Mouse (Mus musculus) forebrain, embryonic 11.5 days (tissue): ENCODE measurements around the gene Dbn1. TPM values are rescaled to one million over a fixed set of nuclear protein-coding genes. Genes with fewer than 3 reads are reported as not detected.
A peak's percentile ranks its signal among the peaks of the same experiment; 100 is the strongest.

Experiments
- ATAC-seq: fragments of 200-750 bp; cut with Nextera tagmentation; replicated peaks from 2 replicates; pipeline ENCODE4 v1.8.0; 2017; ENCODE audit warnings: moderate TSS enrichment; ENCODE audit not compliant: low FRiP score
- DNase-seq: peaks from one replicate; pipeline ENCODE4 v3.0.0-alpha.2; 2017; ENCODE audit warnings: low spot score
- H3K27ac ChIP-seq: fragments of 300-500 bp; sonication (generic); 2 replicates; pipeline ENCODE4 v1.5.1; 2014; ENCODE audit warnings: low read depth, low read length
- H3K27me3 ChIP-seq: fragments of 300-500 bp; sonication (generic); 2 replicates; pipeline ENCODE4 v1.6.1; 2014; ENCODE audit warnings: mild to moderate bottlenecking, low read length, mixed read lengths; ENCODE audit not compliant: control insufficient read depth, insufficient read depth
- H3K36me3 ChIP-seq: fragments of 300-500 bp; sonication (generic); 2 replicates; pipeline ENCODE4 v1.6.1; 2014; ENCODE audit warnings: mild to moderate bottlenecking, low read length, moderate library complexity, mixed read lengths; ENCODE audit not compliant: control insufficient read depth, insufficient read depth
- H3K4me1 ChIP-seq: fragments of 300-500 bp; sonication (generic); replicated peaks from 2 replicates; pipeline ENCODE4 v1.6.1; 2014; ENCODE audit warnings: low read length, mixed read lengths; ENCODE audit not compliant: control insufficient read depth, insufficient read depth
- H3K4me2 ChIP-seq: fragments of 300-500 bp; sonication (generic); 2 replicates; pipeline ENCODE4 v1.6.1; 2014; ENCODE audit warnings: low read depth, mild to moderate bottlenecking, low read length, moderate library complexity, mixed read lengths; ENCODE audit not compliant: severe bottlenecking
- H3K4me3 ChIP-seq: fragments of 300-500 bp; sonication (generic); 2 replicates; pipeline ENCODE4 v1.5.1; 2014; ENCODE audit warnings: low read depth, low read length
- H3K9ac ChIP-seq: fragments of 300-500 bp; sonication (generic); 2 replicates; pipeline ENCODE4 v1.6.1; 2014; ENCODE audit warnings: low read length
- H3K9me3 ChIP-seq: fragments of 300-500 bp; sonication (generic); 2 replicates; pipeline ENCODE4 v1.6.1; 2016; ENCODE audit warnings: low read length, mixed read lengths; ENCODE audit not compliant: control insufficient read depth
- WGBS: fragments of 180-500 bp; shearing (Covaris S2); extraction: QIAGEN DNeasy Blood & Tissue Kit; methylation state at CpG from one replicate; pipeline ENCODE4 v1.1.7; 2014; 5-methylcytosine and 5-hydroxymethylcytosine counted together
- polyA plus RNA-seq: library from polyadenylated mRNA; unstranded; fragments of >200 nt; fragmentation: Nextera tagmentation; extraction: Ambion mirVana; gene quantifications from 2 replicates; pipeline ENCODE4 v1.2.1, GENCODE M21; 2014

Gene Dbn1
- polyA plus RNA-seq, 1 experiment from 2014 or later, result 411 TPM

GRCm38 (mm10) chr13:55478036-55478435 is 9.9 kb downstream of the Dbn1 start:
- no peak overlapping the region for H3K27ac ChIP-seq
- no peak overlapping the region for H3K9ac ChIP-seq
- DNase-seq, result peak; percentile 78
- H3K9me3 ChIP-seq, result no peaks in the 10 kb centered on the region
- no peaks in the 10 kb centered on the region for H3K27me3 ChIP-seq
- H3K4me1 ChIP-seq, result peaks cover 29% of the 10 kb centered on the region
- 54% methylated on average over 5 of the region's 5 CpGs for WGBS
- no peak overlapping the region for H3K4me2 ChIP-seq
- H3K36me3 ChIP-seq, result peaks cover 36% of the 10 kb centered on the region
- ATAC-seq, result no peak
- H3K4me3 ChIP-seq, result no peak overlapping the region

DNA sequence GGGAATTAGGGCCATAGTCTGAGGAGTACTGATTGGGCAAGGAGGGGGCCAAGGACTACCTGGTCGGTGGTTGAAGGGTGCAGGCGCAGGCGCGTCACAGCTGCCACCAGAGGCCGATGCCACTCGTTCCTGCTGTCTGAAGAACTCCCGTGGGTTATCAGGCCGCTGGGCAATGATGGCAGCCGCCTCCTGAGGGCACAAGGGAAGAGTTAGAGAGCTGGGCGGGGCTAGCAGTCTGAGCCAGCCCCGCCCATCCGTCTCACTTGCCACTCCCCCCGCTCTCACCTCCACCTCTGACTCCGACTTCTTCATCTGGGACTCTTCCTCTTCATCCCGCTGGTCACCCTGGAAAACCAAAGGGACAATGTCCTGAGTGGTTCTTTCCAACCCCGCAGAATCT is 10.4 kb downstream of the Dbn1 start:
- no peak overlapping the region for H3K9ac ChIP-seq
- H3K4me1 ChIP-seq, result peaks cover 33% of the 10 kb centered on the region
- H3K4me2 ChIP-seq, result no peak overlapping the region
- no peaks in the 10 kb centered on the region for H3K9me3 ChIP-seq
- DNase-seq, result peak; percentile 54
- no peak for ATAC-seq
- H3K36me3 ChIP-seq, result peaks cover 35% of the 10 kb centered on the region
- no peak overlapping the region for H3K4me3 ChIP-seq
- no peak overlapping the region for H3K27ac ChIP-seq
- no peaks in the 10 kb centered on the region for H3K27me3 ChIP-seq
- 71% methylated on average over 16 of the region's 16 CpGs for WGBS

DNA sequence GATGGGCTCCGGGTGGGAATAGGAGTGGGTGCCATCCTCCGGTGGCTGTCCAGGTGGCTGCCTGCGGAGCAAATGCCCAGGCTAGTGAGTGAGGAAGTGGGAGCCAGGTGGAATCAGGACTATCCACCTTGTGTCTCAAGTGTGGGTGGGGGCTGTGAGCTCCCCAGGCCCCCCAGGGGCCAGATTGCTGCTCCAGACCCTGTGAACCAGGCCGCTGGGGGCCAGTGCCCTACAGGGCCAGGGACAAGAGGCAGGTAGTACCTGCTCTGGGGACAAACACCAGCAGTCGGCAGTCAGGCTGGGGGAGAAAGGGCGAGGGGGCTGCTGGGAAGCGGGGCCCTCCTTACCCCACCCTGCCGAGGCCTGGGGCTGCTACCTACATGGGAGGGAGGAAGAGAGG is 11.7 kb downstream of the Dbn1 start:
- H3K27me3 ChIP-seq, result no peaks in the 10 kb centered on the region
- H3K9ac ChIP-seq, result no peak overlapping the region
- no peaks in the 10 kb centered on the region for H3K9me3 ChIP-seq
- H3K4me1 ChIP-seq, result peaks cover 36% of the 10 kb centered on the region
- H3K4me2 ChIP-seq, result no peak overlapping the region
- H3K36me3 ChIP-seq, result peaks cover 26% of the 10 kb centered on the region
- DNase-seq (peak; percentile 55), ATAC-seq (no peak)
- H3K4me3 ChIP-seq, result no peak overlapping the region
- WGBS, result 95% methylated on average over 8 of the region's 8 CpGs
- no peak overlapping the region for H3K27ac ChIP-seq

- no peak overlapping the region for H3K9ac ChIP-seq
- no peaks in the 10 kb centered on the region for H3K27me3 ChIP-seq
- no peak for ATAC-seq
- H3K27ac ChIP-seq, result no peak overlapping the region
- peaks cover 41% of the 10 kb centered on the region for H3K4me1 ChIP-seq
- no peak overlapping the region for H3K4me2 ChIP-seq
- H3K4me3 ChIP-seq, result no peak overlapping the region
- 88% methylated on average over 5 of the region's 5 CpGs for WGBS
- DNase-seq, result no peak
- peaks cover 22% of the 10 kb centered on the region for H3K36me3 ChIP-seq
- H3K9me3 ChIP-seq, result no peaks in the 10 kb centered on the region
These were observed 12.2 kb downstream of the Dbn1 start for GRCm38 (mm10) chr13:55475750-55476149.

- no peak overlapping the region for H3K9ac ChIP-seq
- peak; percentile 34 for ATAC-seq
- peaks cover 11% of the 10 kb centered on the region for H3K36me3 ChIP-seq
These were observed 13.3 kb downstream of the Dbn1 start for GRCm38 (mm10) chr13:55474621-55475069.

GRCm38 (mm10) chr13:55473961-55474360 is 13.9 kb downstream of the Dbn1 start:
- Histone ChIP-seq H3K4me1 (peaks cover 53% of the 10 kb centered on the region), H3K4me2 (0 out of 2 replicates have a peak overlapping the region, but pooled peaks have one; percentile 8), H3K27ac (0 out of 2 replicates have a peak overlapping the region, but pooled peaks have one; percentile 6), H3K9ac (no peak overlapping the region; the same call in 1 of the 2 replicates), H3K9me3 (no peaks in the 10 kb centered on the region), H3K4me3 (no peak overlapping the region), H3K36me3 (peaks cover 8% of the 10 kb centered on the region; the same call in 1 of the 2 replicates), H3K27me3 (no peaks in the 10 kb centered on the region)
- ATAC-seq, result no peak
- WGBS, result 73% methylated on average over 11 of the region's 11 CpGs
- DNase-seq, result peak; percentile 70

More at GRCm38 (mm10) chr13:55474621-55475069, 13.3 kb downstream of the Dbn1 start:
- H3K4me2 ChIP-seq, result no peak overlapping the region
- no peaks in the 10 kb centered on the region for H3K27me3 ChIP-seq
- peaks cover 49% of the 10 kb centered on the region for H3K4me1 ChIP-seq
- no peaks in the 10 kb centered on the region for H3K9me3 ChIP-seq
- H3K4me3 ChIP-seq, result no peak overlapping the region
- 0 out of 2 replicates have a peak overlapping the region, but pooled peaks have one; percentile 48 for H3K27ac ChIP-seq
- DNase-seq, result peak; percentile 83
- 25% methylated on average over 5 of the region's 5 CpGs for WGBS

DNA sequence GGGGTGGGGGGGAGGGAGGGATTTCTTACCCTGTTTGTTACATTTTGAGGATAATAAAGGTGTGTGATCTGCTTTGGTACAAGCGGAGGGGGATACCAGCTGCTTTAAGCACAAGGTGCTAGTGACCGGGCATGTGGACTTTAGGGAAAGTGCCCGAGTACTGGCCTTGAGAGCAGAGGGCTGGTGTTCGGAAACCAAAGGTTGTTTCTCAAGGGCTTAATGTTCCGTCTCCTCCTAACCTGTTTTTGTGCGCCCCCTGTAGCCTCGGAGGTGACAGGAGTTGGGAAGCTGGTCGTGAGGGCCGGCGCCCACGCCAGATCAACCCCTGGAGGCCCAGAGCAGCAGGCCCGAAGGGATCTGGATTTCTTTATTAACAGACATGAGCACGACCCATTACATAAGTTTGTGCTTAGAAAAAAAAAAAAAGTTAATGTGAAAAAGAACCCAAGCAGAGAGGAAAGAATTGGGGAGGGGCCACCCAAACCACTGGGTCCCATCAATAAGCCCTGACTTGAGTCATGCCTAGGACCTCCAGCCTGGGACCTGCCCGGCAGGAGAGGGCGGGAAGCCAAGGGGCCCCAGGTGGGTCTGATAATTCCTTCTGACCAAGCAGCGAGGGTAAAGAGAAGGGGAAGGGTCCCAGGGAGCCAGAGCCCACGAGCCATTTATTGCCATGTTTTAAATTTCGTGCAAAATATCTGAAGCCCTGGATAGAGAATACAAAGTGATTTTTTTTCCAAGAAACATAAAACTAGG is 14.7 kb downstream of the Dbn1 start:
- H3K9me3 ChIP-seq, result no peaks in the 10 kb centered on the region
- peak overlapping the region; percentile 66 for H3K27ac ChIP-seq
- H3K4me1 ChIP-seq, result peaks cover 57% of the 10 kb centered on the region
- H3K9ac ChIP-seq, result peak overlapping the region; percentile 77
- no peaks in the 10 kb centered on the region for H3K27me3 ChIP-seq
- H3K4me2 ChIP-seq, result peak overlapping the region; percentile 100
- ATAC-seq, result no peak
- H3K36me3 ChIP-seq, result peaks cover 8% of the 10 kb centered on the region; the same call in 1 of the 2 replicates
- H3K4me3 ChIP-seq, result peak overlapping the region; percentile 49
- WGBS, result 16% methylated on average over 18 of the region's 18 CpGs
- peak; percentile 68 for DNase-seq

GRCm38 (mm10) chr13:55472132-55473022 is 15.5 kb downstream of the Dbn1 start:
- H3K27me3 ChIP-seq, result no peaks in the 10 kb centered on the region
- peak overlapping the region; percentile 66 for H3K27ac ChIP-seq
- peak overlapping the region; percentile 77 for H3K9ac ChIP-seq
- H3K36me3 ChIP-seq, result peaks cover 8% of the 10 kb centered on the region; the same call in 1 of the 2 replicates
- peak overlapping the region; percentile 49 for H3K4me3 ChIP-seq
- H3K9me3 ChIP-seq, result no peaks in the 10 kb centered on the region
- ATAC-seq, result peak; percentile 42
- H3K4me2 ChIP-seq, result peak overlapping the region; percentile 100
- under 1% methylated on average over 101 of the region's 103 CpGs for WGBS
- peaks cover 60% of the 10 kb centered on the region for H3K4me1 ChIP-seq
- peak; percentile 85 for DNase-seq
